Mouse (Mus musculus): ENCODE measurements around the gene Mipep. TPM values are rescaled to one million over a fixed set of nuclear protein-coding genes. Genes with fewer than 3 reads are reported as not detected.

Gene Mipep
- polyA plus RNA-seq, 1 experiment from 2014 or later = 20.8 TPM

- H3K4me1 ChIP-seq (replicated peaks) = peaks cover 13% of the 10 kb centered on the region; the same call in 1 of the 2 replicates
- 0 out of 2 replicates have a peak, but pooled peaks cover 4% of the 10 kb centered on the region for H3K36me3 ChIP-seq
- H3K27me3 ChIP-seq (ENCODE audit: insufficient read depth, poor library complexity, severe bottlenecking) = no peaks in the 10 kb centered on the region
- no peak overlapping the region for H3K27ac ChIP-seq
- no peak overlapping the region for H3K4me3 ChIP-seq
- no peaks in the 10 kb centered on the region for H3K9me3 ChIP-seq
- DNase-seq (ENCODE audit: low spot score) = no peak
- 85% methylated on average over 3 of the region's 3 CpGs for WGBS
These were observed 79.0 kb downstream of the Mipep start for GRCm38 (mm10) chr14:60863396-60863795.

GRCm38 (mm10) chr14:60866399-60866798 lies 82.0 kb downstream of the Mipep start:
- DNase-seq (ENCODE audit: low spot score) = no peak
- Histone ChIP-seq H3K27me3 (ENCODE audit: insufficient read depth, poor library complexity, severe bottlenecking) (no peaks in the 10 kb centered on the region), H3K9me3 (no peaks in the 10 kb centered on the region), H3K36me3 (peaks cover 10% of the 10 kb centered on the region), H3K4me1 (replicated peaks) (peaks cover 14% of the 10 kb centered on the region; the same call in 1 of the 2 replicates), H3K27ac (no peak overlapping the region), H3K4me3 (no peak overlapping the region)
- 84% methylated on average over 11 of the region's 11 CpGs for WGBS

GRCm38 (mm10) chr14:60868325-60868724 lies 84.0 kb downstream of the Mipep start:
- WGBS = 60% methylated on average over 9 of the region's 9 CpGs
- Histone ChIP-seq H3K9me3 (no peaks in the 10 kb centered on the region), H3K4me1 (replicated peaks) (peaks cover 14% of the 10 kb centered on the region; the same call in 1 of the 2 replicates), H3K27me3 (ENCODE audit: insufficient read depth, poor library complexity, severe bottlenecking) (no peaks in the 10 kb centered on the region), H3K4me3 (no peak overlapping the region), H3K27ac (no peak overlapping the region), H3K36me3 (peaks cover 23% of the 10 kb centered on the region)
- no peak for DNase-seq (ENCODE audit: low spot score)

- no peak for DNase-seq (ENCODE audit: low spot score)
- H3K4me1 ChIP-seq (replicated peaks) = peaks cover 9% of the 10 kb centered on the region; the same call in 1 of the 2 replicates
- H3K36me3 ChIP-seq = peaks cover 33% of the 10 kb centered on the region
- H3K27ac ChIP-seq = no peak overlapping the region
- no peaks in the 10 kb centered on the region for H3K27me3 ChIP-seq (ENCODE audit: insufficient read depth, poor library complexity, severe bottlenecking)
- no peaks in the 10 kb centered on the region for H3K9me3 ChIP-seq
- WGBS = 92% methylated on average over 8 of the region's 8 CpGs
- no peak overlapping the region for H3K4me3 ChIP-seq
These were observed 87.5 kb downstream of the Mipep start for GRCm38 (mm10) chr14:60871831-60872230.

- H3K27me3 ChIP-seq (ENCODE audit: insufficient read depth, poor library complexity, severe bottlenecking) = no peaks in the 10 kb centered on the region
- whole genome bisulfite sequencing = 93% methylated on average over 5 of the region's 5 CpGs
- no peak overlapping the region for H3K4me3 ChIP-seq
- H3K9me3 ChIP-seq = peaks cover 10% of the 10 kb centered on the region
- H3K27ac ChIP-seq = no peak overlapping the region
- no peak for DNase-seq (ENCODE audit: low spot score)
- no peaks in the 10 kb centered on the region for H3K4me1 ChIP-seq (replicated peaks)
- peaks cover 11% of the 10 kb centered on the region for H3K36me3 ChIP-seq
These were observed 97.7 kb downstream of the Mipep start for GRCm38 (mm10) chr14:60882106-60882505.

GRCm38 (mm10) chr14:60882681-60883080 lies 98.3 kb downstream of the Mipep start:
- Histone ChIP-seq H3K36me3 (peaks cover 12% of the 10 kb centered on the region), H3K27me3 (ENCODE audit: insufficient read depth, poor library complexity, severe bottlenecking) (no peaks in the 10 kb centered on the region), H3K4me1 (replicated peaks) (no peaks in the 10 kb centered on the region), H3K27ac (no peak overlapping the region), H3K9me3 (peaks cover 11% of the 10 kb centered on the region), H3K4me3 (no peak overlapping the region)
- 90% methylated on average over 4 of the region's 4 CpGs for WGBS
- DNase-seq (ENCODE audit: low spot score) = no peak

- no peak for DNase-seq (ENCODE audit: low spot score)
These were observed 101.1 kb downstream of the Mipep start for GRCm38 (mm10) chr14:60885361-60885950.

GRCm38 (mm10) chr14:60893882-60894281 lies 109.5 kb downstream of the Mipep start:
- Histone ChIP-seq H3K4me3 (no peak overlapping the region), H3K27ac (no peak overlapping the region), H3K9me3 (no peaks in the 10 kb centered on the region), H3K36me3 (peaks cover under 1% of the 10 kb centered on the region; the same call in 1 of the 2 replicates), H3K4me1 (replicated peaks) (peaks cover 13% of the 10 kb centered on the region), H3K27me3 (ENCODE audit: insufficient read depth, poor library complexity, severe bottlenecking) (no peaks in the 10 kb centered on the region)
- 90% methylated on average over 10 of the region's 10 CpGs for WGBS
- DNase-seq (ENCODE audit: low spot score) = no peak

More at GRCm38 (mm10) chr14:60885361-60885950, 101.1 kb downstream of the Mipep start:
- H3K27me3 ChIP-seq (ENCODE audit: insufficient read depth, poor library complexity, severe bottlenecking) = no peaks in the 10 kb centered on the region
- H3K9me3 ChIP-seq = peaks cover 21% of the 10 kb centered on the region
- H3K4me3 ChIP-seq = no peak overlapping the region
- H3K4me1 ChIP-seq (replicated peaks) = no peaks in the 10 kb centered on the region
- no peak overlapping the region for H3K27ac ChIP-seq
- H3K36me3 ChIP-seq = peaks cover 24% of the 10 kb centered on the region
- 52% methylated on average over 6 of the region's 6 CpGs for WGBS

GRCm38 (mm10) chr14:60895172-60896000 lies 111.0 kb downstream of the Mipep start:
- 77% methylated on average over 19 of the region's 19 CpGs for WGBS

GRCm38 (mm10) chr14:60898086-60898667 lies 113.8 kb downstream of the Mipep start:
- Histone ChIP-seq H3K27me3 (ENCODE audit: insufficient read depth, poor library complexity, severe bottlenecking) (no peaks in the 10 kb centered on the region), H3K27ac (no peak overlapping the region), H3K36me3 (no peaks in the 10 kb centered on the region), H3K4me1 (replicated peaks) (peaks cover 20% of the 10 kb centered on the region), H3K9me3 (no peaks in the 10 kb centered on the region), H3K4me3 (no peak overlapping the region)
- 94% methylated on average over 5 of the region's 5 CpGs for WGBS
- no peak for DNase-seq (ENCODE audit: low spot score)

More at GRCm38 (mm10) chr14:60895172-60896000, 111.0 kb downstream of the Mipep start:
- H3K27ac ChIP-seq = no peak overlapping the region
- no peaks in the 10 kb centered on the region for H3K9me3 ChIP-seq
- H3K36me3 ChIP-seq = no peaks in the 10 kb centered on the region
- DNase-seq (ENCODE audit: low spot score) = no peak
- H3K4me1 ChIP-seq (replicated peaks) = peaks cover 20% of the 10 kb centered on the region
- no peak overlapping the region for H3K4me3 ChIP-seq
- H3K27me3 ChIP-seq (ENCODE audit: insufficient read depth, poor library complexity, severe bottlenecking) = no peaks in the 10 kb centered on the region

GRCm38 (mm10) chr14:60904501-60904900 lies 120.1 kb downstream of the Mipep start:
- Histone ChIP-seq H3K27me3 (ENCODE audit: insufficient read depth, poor library complexity, severe bottlenecking) (no peaks in the 10 kb centered on the region), H3K4me3 (no peak overlapping the region), H3K9me3 (no peaks in the 10 kb centered on the region), H3K4me1 (replicated peaks) (0 out of 2 replicates have a peak, but pooled peaks cover 7% of the 10 kb centered on the region), H3K36me3 (peaks cover 18% of the 10 kb centered on the region), H3K27ac (peak overlapping the region; percentile 23; the same call in 1 of the 2 replicates)
- no peak for DNase-seq (ENCODE audit: low spot score)
- WGBS = 81% methylated on average over 4 of the region's 4 CpGs

- Histone ChIP-seq H3K4me1 (replicated peaks) (no peaks in the 10 kb centered on the region), H3K27ac (no peak overlapping the region), H3K9me3 (no peaks in the 10 kb centered on the region), H3K27me3 (ENCODE audit: insufficient read depth, poor library complexity, severe bottlenecking) (no peaks in the 10 kb centered on the region), H3K36me3 (peaks cover 18% of the 10 kb centered on the region), H3K4me3 (no peak overlapping the region)
- DNase-seq (ENCODE audit: low spot score) = no peak
- WGBS = 88% methylated on average over 10 of the region's 10 CpGs
These were observed 122.3 kb downstream of the Mipep start for GRCm38 (mm10) chr14:60906421-60907374.
